Mouse (Mus musculus) heart, postnatal 25 days (tissue): ENCODE measurements around the gene Ltbp2. TPM values are rescaled to one million over a fixed set of nuclear protein-coding genes. Genes with fewer than 3 reads are reported as not detected.

ENCODE experiments used
- DNase-seq: peaks from one replicate; pipeline ENCODE4 v3.0.0; 2022; ENCODE audit warnings: low spot score
- intact Hi-C: fragments of 180-260 bp; cut with DNase I; formaldehyde crosslinking; loops from one replicate; pipeline ENCODE4 v1.15.1; 2025
- total RNA-seq, 2 experiments: library from RNA; stranded (reverse); gene quantifications; 2 replicates each; pipeline ENCODE4 v1.2.3; 2021

The Ltbp2 gene
- 1 to 10 TPM; 1.8 to 2.0 TPM for total RNA-seq

DNA sequence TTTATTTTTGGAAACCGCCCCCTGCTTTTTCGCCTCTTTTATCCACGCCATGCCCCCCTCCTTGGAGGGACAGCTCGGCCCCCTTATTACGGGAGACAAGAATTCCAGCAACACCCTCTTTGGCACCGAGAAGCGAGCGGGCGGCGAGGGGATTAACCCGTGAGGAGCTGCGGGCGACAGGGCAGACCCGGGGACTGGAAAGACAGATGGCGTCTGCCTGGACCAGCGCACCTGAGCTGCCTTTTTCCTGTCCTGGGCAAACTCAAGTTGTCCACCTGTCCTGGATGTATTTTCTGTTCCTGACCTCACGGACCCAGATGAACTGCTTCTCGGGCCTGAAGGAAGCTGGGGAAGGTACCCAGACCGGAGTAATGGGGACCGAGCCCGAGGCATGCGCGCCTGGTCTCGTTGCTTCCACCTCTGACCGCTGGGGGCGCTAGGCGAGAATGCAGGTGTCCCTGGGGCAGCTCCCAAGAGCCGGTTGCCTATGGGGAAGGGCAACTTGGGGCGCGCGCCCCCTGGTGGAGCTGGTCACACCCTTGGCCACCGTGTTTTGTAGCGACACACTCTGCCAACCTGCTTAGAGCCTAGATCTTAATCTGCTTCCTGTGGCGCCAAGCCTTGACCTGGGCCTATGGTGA lies at the start of gene Ltbp2:
Ltbp2 (minus strand) TSS at position 52 of the 641 bp plus-strand sequence.
- intact Hi-C loops = loop anchor here (5.0 to 10.0 kb wide), 3 partner anchors 86 to 188 kb away; no protein-coding TSS in a partner anchor
- peak; percentile 51 for DNase-seq

DNA sequence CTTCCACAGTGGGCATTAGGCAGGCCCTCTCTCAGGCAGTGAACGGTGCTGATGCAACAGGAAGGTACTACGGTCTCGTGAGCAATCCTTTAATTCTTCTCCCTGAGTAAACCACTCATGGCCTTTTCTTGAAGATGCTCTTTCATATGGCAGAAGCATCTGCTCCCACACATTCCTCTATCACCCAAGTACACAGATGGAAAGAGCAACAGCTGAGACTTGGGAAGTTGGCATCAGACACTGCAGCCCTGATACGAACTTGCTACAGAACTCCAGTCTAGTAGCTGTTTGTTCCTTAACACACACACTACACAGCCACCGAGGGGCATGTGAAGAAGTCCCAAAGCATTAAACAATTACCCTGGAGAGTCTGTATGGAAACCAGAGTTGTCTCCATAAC lies 48.0 kb upstream of the Ltbp2 start:
- intact Hi-C loops = no loop called here
- DNase-seq = no peak

DNA sequence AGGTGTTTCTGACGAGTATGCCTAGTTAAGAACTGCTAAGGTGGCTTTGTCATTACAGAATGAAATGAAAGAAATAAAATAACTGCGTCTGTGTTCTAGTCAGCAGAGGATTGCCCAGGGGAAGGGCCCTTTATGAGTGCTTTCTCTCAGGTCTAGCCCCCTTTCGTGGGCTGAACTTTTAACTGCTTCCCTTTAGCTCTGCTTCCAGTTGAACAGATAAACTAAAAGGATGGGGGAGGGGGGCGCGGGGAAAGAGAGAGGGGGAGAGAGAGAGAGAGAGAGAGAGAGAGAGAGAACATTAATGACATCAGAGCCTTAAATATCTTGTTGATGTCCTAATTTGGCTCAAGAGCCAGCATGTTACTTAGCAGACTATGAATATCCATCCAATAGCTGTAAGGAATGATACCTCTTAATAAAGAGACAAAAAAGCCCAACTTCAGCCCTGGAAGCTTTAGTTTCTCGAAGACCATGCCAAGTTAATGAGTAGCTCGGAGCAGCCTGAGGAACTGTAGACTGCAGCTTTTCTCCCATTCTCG lies 45.6 kb upstream of the Ltbp2 start:
- DNase-seq = no peak

DNA sequence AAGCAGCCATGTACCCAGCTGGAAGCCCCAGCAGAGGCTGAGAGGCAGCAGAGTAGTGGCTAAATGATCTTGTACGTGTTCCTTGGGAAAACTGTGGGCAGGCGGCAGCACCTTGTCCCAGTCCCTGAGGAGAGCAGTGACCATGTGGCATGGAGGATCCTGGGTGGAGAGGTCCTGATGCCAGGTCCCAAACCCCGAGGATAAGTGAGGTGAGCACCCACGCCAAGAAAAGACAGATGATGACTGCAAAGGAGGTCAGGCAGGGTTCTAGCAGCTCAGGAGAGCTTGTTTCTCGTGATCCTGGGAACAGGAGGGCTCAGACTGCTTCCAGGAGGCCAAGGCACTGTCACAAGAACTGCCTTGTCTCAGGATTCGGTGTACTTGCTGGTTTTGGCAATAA lies 42.5 kb upstream of the Ltbp2 start:
- no peak for DNase-seq
- intact Hi-C loops = no loop called here

More for the DNA sequence above, 45.6 kb upstream of the Ltbp2 start:
- intact Hi-C loops = no loop called here

DNA sequence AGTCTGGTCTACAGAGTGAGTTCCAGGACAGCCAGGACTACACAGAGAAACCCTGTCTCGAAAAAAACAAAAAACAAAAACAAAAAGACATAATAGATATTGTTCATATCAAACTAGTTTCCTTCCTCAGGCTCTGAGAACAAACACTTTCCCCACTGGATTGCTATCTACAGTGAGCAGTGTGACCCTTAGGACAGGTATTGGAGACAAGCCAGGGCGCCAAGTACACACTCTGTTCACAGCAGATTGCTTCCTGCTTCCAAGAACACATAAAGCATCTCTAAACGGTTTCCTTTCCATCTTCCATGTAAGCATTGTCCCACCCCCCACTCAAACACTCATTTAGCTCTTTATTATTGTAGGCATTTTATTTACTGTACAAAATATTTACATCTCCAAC lies 41.5 kb upstream of the Ltbp2 start:
- DNase-seq = no peak
- intact Hi-C loops = no loop called here

DNA sequence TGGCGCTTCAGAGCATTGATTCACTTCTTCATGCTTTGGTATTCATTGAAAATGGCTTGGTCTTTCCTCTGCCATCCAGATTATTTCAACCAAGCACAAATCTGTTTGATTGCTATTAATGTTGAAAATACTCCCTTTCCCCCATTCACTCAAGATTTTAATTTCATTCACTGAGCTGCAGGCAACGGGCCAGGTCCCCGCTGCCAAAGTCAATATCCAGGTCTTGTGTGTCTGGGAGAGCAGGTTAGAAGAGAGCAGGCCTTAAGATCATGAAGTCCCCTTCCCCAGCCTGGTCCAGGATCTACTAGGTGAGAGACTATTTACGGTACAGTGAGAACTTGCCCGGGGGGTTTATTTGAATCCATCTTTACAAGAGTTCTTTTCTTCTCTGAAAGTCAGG lies 38.6 kb upstream of the Ltbp2 start:
- intact Hi-C loops = no loop called here
- DNase-seq = no peak

DNA sequence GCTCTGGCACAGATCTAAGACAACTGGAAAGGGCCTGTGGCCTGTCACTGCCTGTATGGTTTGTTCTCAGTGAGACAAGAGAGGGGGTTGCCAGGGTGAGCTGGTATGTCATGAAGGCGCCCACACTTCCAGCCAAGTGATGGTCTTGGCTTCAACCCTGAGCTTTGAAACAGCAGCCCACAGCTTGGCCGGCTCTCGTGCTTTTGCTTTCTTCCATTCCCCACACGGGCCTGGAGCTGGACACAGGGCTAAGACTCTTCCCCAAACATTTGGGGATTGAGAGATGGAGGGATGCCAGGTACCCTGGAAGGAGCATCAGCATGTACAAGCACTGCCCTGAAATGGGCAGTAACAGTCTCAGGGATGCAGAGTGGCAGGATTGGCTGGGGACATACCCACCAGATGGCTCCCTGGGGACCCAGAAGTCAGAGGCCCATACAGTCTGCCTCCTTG lies 36.3 kb upstream of the Ltbp2 start:
- no peak for DNase-seq
- intact Hi-C loops = no loop called here

DNA sequence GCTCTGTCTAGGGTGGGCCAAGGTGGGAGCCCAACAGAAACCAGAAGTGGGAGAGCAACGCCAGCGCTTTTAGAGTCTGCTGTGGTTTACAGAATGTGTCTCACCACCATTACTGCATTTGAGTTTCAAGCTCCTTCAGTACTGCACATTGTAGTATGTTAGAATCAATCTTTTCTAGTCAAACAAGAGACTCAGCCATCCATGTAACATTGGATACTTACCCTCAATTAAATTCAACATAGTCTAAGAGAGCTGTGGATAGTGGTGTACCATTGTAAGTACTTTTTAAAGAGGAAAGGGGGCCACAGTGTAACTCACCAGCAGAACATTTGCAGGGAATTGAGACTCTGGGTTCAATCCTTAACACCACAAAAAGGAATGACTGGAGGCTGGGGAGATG lies 35.3 kb upstream of the Ltbp2 start:
- intact Hi-C loops = no loop called here
- no peak for DNase-seq

DNA sequence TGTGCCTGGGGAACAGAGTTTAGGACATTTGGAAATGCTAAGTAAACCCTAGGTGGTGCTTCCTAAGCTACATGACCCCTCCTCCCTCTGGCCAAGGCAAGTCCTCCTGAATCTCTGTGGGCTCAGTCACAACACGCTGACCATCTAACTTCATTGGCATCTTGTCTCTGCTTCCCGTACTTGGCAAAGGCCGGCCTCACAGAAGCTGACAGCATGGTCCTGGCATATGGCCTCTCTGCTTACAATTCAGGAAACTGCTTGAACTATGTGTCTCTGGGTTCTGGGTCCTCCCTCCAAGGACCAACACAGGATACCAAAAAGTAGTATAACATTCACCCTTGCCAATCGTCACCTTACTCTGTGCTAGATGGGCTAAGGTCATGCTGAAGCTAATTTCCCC lies 33.7 kb upstream of the Ltbp2 start:
- intact Hi-C loops = no loop called here

DNA sequence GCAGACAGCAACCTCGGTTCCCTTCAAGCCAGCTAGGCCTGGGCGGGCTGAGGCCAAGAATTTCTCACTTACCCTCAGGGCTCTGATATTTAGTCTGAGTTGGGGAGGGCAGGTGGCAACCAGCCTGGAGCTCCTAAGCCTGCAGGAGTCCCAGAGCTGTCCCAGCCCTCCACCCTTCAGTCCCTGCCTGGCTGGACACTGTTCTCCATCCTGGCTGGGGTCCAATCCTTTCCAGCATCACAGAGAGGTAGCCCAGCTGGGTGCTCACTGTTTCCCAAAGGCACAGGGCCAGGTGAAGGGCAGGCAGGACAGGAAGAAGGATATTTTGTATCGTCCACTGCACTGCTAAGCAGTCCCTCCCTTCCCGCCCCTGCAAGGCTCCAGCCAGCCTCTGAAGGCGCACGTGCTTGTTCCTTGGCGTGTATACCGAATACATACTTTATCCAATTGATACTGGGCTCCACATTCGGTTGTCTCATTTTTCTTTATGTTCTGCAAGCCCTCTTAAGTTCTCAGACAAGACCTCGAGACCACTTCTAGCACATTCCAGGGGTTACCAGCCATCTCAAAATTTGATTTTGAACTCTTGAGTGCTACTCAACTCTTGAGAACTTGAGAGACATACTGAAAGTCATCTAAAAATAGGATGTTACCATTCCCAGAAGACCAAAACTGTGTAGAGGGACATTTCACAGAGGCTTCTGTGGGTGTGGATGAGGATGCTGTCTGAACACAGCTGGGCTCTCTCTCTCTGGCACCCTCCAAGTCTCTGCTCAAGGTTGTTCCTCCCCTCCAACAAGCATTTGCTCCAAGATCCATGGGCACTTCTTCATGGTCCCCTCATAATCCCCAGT lies 31.5 kb upstream of the Ltbp2 start:
- intact Hi-C loops = no loop called here
- peak; percentile 51 for DNase-seq

More for the DNA sequence above, 33.7 kb upstream of the Ltbp2 start:
- DNase-seq = no peak

DNA sequence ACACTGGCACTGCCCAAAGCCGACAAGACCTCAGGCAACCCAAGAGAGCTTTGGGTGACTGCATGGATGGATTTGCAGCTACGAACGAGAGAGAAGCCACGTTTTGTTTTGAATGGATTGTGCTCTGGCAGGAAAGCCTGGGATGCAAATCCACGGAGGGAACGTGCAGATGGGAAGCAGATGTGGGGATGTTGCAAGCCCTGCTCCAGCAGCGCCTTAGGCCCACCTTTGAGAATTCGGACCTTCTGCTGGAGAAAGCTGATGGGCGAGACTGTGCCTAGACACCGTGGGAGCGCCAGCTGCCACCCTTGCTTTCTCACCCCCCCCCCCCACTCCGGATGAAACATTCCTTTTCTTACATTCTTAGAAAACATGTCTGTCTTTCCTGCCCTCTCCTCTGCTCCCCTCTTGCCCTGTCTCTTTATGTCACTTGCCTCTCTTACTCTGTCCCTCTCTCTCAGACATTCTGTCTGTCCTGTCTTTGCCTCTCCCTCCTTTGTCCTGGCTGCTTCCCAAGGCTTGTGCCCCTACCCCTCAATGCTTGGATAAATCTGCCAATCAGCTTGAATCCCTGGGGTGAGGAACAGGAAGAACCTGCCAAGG lies 30.8 kb upstream of the Ltbp2 start:
- DNase-seq = peak; percentile 20
- intact Hi-C loops = no loop called here

DNA sequence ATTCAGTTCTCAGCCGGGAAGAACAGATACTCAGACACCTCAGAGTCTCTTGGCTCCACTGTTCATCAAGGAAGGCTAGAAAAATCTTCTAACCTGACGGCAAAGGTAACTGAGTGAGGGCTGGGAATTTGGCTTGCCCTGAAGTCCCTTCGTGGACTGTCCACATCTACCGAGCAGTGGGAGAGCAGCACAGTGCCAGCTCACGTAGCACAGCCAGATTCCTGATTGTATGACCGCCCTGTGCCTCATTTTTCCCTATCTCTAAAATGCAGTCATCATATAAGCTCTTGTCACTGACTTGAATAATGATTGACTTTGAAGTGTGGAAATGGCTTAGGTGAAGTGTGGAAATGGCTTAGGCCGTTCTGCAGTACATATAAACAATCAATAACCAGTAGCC lies 28.1 kb upstream of the Ltbp2 start:
- intact Hi-C loops = no loop called here
- DNase-seq = no peak

DNA sequence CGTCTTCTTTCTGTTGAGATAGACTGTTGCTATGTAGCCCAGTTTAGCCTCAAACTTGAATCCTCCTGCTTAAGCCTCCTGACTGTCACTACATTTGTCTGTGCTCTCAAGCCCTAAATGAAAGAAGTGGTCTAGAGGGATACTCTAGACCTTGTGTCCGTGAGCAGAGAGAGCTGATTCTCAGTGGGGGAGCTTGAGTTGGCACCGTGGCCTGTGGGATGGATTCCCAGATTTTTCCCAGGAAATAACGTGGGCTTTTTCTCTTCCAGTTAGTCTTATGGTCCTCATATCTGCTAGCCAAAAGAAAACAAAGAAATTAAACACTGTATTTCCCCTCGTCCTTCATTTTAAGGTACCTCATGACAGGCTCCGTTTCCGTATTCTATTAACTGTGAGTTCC lies 24.0 kb upstream of the Ltbp2 start:
- DNase-seq = no peak
- intact Hi-C loops = no loop called here

DNA sequence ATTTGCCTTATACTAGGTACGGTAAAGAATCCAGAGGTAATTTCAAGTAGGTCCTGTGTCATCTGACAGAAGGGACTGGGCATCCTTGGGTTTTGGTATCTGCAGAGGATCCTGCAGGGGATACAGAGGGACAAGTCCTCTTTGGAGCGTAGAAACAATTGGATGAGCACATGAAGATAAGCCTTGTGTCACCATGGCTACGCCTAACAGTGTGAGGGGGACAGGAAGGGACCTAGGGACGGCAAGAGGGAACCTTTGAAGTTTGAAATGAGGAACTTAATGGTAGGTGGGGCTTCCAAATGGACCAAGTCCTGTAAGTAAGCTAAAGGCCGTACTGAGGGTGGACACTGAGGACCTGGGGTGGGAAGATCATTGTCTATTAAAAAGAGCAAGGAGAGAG lies 21.0 kb upstream of the Ltbp2 start:
- intact Hi-C loops = no loop called here
- DNase-seq = no peak

DNA sequence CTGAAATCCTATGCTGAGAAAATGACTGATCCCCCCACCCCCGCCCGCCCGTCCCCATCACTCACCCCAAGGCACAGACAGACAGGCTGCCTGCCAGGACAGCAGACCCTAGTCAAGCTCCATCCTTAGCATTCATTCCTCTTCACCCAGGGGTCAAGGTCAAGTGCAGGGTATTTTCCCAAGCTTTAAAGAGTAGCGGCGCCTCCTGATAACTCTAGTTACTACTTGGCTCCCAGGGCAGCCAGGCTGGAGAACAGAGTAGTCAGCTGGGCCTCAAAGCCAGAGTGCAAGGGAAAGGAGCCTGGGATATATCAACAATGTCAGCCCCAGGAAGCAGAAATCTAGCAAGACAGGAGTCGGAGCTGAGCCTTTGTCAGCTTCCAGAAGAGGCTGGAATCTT lies 19.9 kb upstream of the Ltbp2 start:
- no peak for DNase-seq
- intact Hi-C loops = no loop called here

DNA sequence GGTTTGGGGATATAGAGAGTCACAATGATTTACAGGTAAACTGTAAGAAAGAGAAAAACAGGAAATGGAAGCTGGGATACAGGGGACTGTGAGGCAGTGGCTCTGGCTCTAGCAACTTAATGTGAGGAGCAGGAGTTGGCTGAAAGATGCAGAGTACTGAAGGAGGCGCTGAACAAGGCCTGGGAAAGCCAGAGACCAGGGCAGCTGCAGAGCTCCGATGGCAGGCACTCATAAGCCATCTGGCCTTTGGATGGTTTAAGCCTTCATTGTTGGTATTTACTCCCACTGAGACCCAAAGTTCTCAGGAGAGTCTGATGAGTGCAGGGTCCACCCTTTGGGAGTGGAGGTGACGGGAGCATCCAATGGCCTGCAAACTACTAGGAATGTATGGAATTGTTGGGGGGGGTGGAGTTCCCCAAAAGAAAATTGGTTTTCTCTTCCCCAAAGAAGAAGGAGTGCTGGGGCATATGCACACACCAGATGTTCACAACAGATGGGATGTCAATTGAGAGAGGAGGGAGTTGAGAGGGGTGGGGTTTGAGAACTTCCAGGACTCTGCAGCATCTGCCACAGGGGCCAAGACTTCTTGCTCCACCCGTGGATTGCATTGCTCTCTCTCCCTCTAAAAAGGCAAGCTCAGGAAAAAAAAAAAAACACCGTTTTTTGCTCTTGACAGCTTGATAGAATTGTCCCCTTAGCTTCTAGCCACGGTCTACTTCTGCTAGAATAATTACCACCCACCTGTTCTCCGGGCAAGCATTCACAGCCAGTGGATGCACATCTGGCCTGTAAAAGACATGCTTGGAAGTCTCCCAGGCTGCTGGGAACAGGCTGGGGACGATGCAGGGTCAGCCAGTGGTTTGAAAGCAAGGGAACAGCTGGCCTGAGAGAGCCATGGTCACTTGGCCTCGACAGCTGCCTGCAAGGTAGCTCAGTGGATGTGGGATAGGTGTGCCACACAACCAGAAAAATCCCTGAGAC lies 17.6 kb upstream of the Ltbp2 start:
- intact Hi-C loops = no loop called here
- no peak for DNase-seq

DNA sequence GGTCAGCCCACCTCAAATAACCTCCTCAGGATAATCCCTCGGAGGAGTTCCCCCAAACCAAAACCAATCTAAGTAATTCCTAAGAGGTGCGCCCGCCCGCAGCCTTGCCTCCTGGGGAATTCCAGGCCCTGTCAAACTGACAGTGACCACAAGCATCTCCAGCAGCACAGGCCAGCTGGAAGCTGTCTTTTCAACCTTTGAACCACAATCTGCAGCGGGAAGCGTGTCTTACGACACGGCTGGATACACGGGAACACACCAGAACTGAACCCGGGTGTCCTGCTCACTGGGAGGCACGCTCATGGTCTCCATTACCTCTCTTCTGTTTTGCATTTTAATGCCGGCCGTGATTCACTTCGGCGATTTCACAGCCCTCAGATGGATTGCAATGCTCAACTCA lies 14.0 kb upstream of the Ltbp2 start:
- intact Hi-C loops = no loop called here
- DNase-seq = no peak

DNA sequence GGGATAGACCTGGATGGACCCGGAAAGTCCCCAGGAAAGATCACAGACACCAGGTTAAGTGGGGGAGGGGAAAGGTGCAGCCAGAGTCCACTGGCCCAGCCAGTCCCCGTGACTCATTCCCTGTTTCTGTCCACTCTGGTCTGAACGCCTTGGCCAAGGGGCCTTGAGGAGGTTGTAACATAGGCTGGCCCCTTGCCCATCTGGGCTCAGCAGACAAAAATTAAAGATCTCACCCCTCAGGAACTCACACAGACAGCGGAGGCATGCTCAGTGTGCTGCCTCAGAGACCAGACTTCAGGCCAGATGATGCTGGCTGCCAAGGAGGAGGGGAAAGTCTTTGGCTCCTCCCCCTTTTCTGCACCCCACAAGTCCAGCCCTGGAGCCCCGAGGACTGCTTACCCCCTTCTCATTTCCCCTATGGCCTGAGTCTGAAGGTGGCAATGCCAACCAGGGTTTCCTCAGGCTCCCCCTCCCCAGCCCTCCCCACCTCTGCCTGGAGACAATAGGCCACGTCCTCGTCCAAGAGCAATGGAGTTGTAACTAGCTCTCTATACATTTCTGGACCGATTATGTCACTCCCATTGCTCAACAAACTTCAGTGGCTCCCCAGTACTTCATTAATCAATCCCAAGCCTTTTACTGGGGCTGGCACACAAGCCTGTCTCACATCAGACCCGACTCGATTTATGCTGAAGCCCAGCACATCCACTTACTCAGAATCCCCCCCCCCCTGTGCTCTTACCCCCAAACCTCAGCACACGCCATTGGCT lies 9.0 kb upstream of the Ltbp2 start:
- intact Hi-C loops = no loop called here
- peak; percentile 60 for DNase-seq
